Mouse (Mus musculus): Measurements from ENCODE around the gene Dop1b. TPM values are rescaled to one million over a fixed set of nuclear protein-coding genes. Genes with fewer than 3 reads are reported as not detected.

Gene Dop1b
- polyA plus RNA-seq, 1 experiment = 21.7 TPM

GRCm38 (mm10) chr16:93686945-93687344 lies 24.8 kb upstream of the Dop1b start:
- Histone ChIP-seq H3K27me3 (ENCODE audit: control insufficient read depth, insufficient read depth, low read length) (0 out of 2 replicates have a peak, but pooled peaks cover 3% of the 10 kb centered on the region), H3K4me1 (ENCODE audit: control insufficient read depth, insufficient read depth, low read length) (peaks cover 14% of the 10 kb centered on the region), H3K36me3 (ENCODE audit: control insufficient read depth, insufficient read depth, low read length) (no peaks in the 10 kb centered on the region), H3K27ac (ENCODE audit: control insufficient read depth, insufficient read depth, low read depth, low read length) (no peak overlapping the region), H3K4me3 (ENCODE audit: control insufficient read depth, low read depth, low read length) (no peak overlapping the region)
- TF ChIP-seq POLR2A (IDR thresholded peaks at IDR 0.05; ENCODE audit: control insufficient read depth, low read depth, low read length) (no peak; the same call in 1 of the 2 replicates), CTCF (IDR thresholded peaks at IDR 0.05; ENCODE audit: control insufficient read depth, insufficient read depth, insufficient replicate concordance, low read depth, low read length) (no peak)

- H3K4me3 ChIP-seq (ENCODE audit: control insufficient read depth, low read depth, low read length) = no peak overlapping the region
- TF ChIP-seq POLR2A (IDR thresholded peaks at IDR 0.05; ENCODE audit: control insufficient read depth, low read depth, low read length) (no peak), CTCF (IDR thresholded peaks at IDR 0.05; ENCODE audit: control insufficient read depth, insufficient read depth, insufficient replicate concordance, low read depth, low read length) (no peak)
- no peaks in the 10 kb centered on the region; the same call in 1 of the 2 replicates for H3K4me1 ChIP-seq (ENCODE audit: control insufficient read depth, insufficient read depth, low read length)
- no peaks in the 10 kb centered on the region for H3K27me3 ChIP-seq (ENCODE audit: control insufficient read depth, insufficient read depth, low read length)
- H3K27ac ChIP-seq (ENCODE audit: control insufficient read depth, insufficient read depth, low read depth, low read length) = no peak overlapping the region
- H3K36me3 ChIP-seq (ENCODE audit: control insufficient read depth, insufficient read depth, low read length) = no peaks in the 10 kb centered on the region
These were observed 20.4 kb upstream of the Dop1b start for GRCm38 (mm10) chr16:93691206-93691841.

GRCm38 (mm10) chr16:93692744-93693143 lies 19.0 kb upstream of the Dop1b start:
- Histone ChIP-seq H3K27me3 (ENCODE audit: control insufficient read depth, insufficient read depth, low read length) (no peaks in the 10 kb centered on the region), H3K4me3 (ENCODE audit: control insufficient read depth, low read depth, low read length) (no peak overlapping the region), H3K36me3 (ENCODE audit: control insufficient read depth, insufficient read depth, low read length) (no peaks in the 10 kb centered on the region), H3K27ac (ENCODE audit: control insufficient read depth, insufficient read depth, low read depth, low read length) (no peak overlapping the region), H3K4me1 (ENCODE audit: control insufficient read depth, insufficient read depth, low read length) (no peaks in the 10 kb centered on the region; the same call in 1 of the 2 replicates)
- TF ChIP-seq CTCF (IDR thresholded peaks at IDR 0.05; ENCODE audit: control insufficient read depth, insufficient read depth, insufficient replicate concordance, low read depth, low read length) (no peak), POLR2A (IDR thresholded peaks at IDR 0.05; ENCODE audit: control insufficient read depth, low read depth, low read length) (no peak)

- no peaks in the 10 kb centered on the region for H3K27me3 ChIP-seq (ENCODE audit: control insufficient read depth, insufficient read depth, low read length)
These were observed 4.6 kb upstream of the Dop1b start for GRCm38 (mm10) chr16:93707116-93707515.

GRCm38 (mm10) chr16:93709217-93709616 lies 2.5 kb upstream of the Dop1b start:
- H3K27ac ChIP-seq (ENCODE audit: control insufficient read depth, insufficient read depth, low read depth, low read length) = no peak overlapping the region
- TF ChIP-seq CTCF (IDR thresholded peaks at IDR 0.05; ENCODE audit: control insufficient read depth, insufficient read depth, insufficient replicate concordance, low read depth, low read length) = no peak
- no peak for TF ChIP-seq POLR2A (IDR thresholded peaks at IDR 0.05; ENCODE audit: control insufficient read depth, low read depth, low read length)
- no peak overlapping the region for H3K4me3 ChIP-seq (ENCODE audit: control insufficient read depth, low read depth, low read length)
- H3K27me3 ChIP-seq (ENCODE audit: control insufficient read depth, insufficient read depth, low read length) = no peaks in the 10 kb centered on the region
- no peaks in the 10 kb centered on the region for H3K36me3 ChIP-seq (ENCODE audit: control insufficient read depth, insufficient read depth, low read length)
- peaks cover 3% of the 10 kb centered on the region for H3K4me1 ChIP-seq (ENCODE audit: control insufficient read depth, insufficient read depth, low read length)

More at GRCm38 (mm10) chr16:93707116-93707515, 4.6 kb upstream of the Dop1b start:
- Histone ChIP-seq H3K36me3 (ENCODE audit: control insufficient read depth, insufficient read depth, low read length) (no peaks in the 10 kb centered on the region), H3K4me1 (ENCODE audit: control insufficient read depth, insufficient read depth, low read length) (peaks cover 3% of the 10 kb centered on the region), H3K4me3 (ENCODE audit: control insufficient read depth, low read depth, low read length) (no peak overlapping the region), H3K27ac (ENCODE audit: control insufficient read depth, insufficient read depth, low read depth, low read length) (no peak overlapping the region)
- TF ChIP-seq POLR2A (IDR thresholded peaks at IDR 0.05; ENCODE audit: control insufficient read depth, low read depth, low read length) = no peak
- TF ChIP-seq CTCF (IDR thresholded peaks at IDR 0.05; ENCODE audit: control insufficient read depth, insufficient read depth, insufficient replicate concordance, low read depth, low read length) = no peak

- no peaks in the 10 kb centered on the region for H3K36me3 ChIP-seq (ENCODE audit: control insufficient read depth, insufficient read depth, low read length)
- peak; percentile 62; the same call in 1 of the 2 replicates for TF ChIP-seq CTCF (IDR thresholded peaks at IDR 0.05; ENCODE audit: control insufficient read depth, insufficient read depth, insufficient replicate concordance, low read depth, low read length)
- no peak for TF ChIP-seq POLR2A (IDR thresholded peaks at IDR 0.05; ENCODE audit: control insufficient read depth, low read depth, low read length)
- H3K27ac ChIP-seq (ENCODE audit: control insufficient read depth, insufficient read depth, low read depth, low read length) = peak overlapping the region; percentile 83
- peak overlapping the region; percentile 96 for H3K4me3 ChIP-seq (ENCODE audit: control insufficient read depth, low read depth, low read length)
- H3K27me3 ChIP-seq (ENCODE audit: control insufficient read depth, insufficient read depth, low read length) = no peaks in the 10 kb centered on the region
- peaks cover 6% of the 10 kb centered on the region for H3K4me1 ChIP-seq (ENCODE audit: control insufficient read depth, insufficient read depth, low read length)
These were observed 780 bp upstream of the Dop1b start for GRCm38 (mm10) chr16:93710924-93711323.

GRCm38 (mm10) chr16:93712189-93712885 lies 633 bp downstream of the Dop1b start:
- no peaks in the 10 kb centered on the region for H3K27me3 ChIP-seq (ENCODE audit: control insufficient read depth, insufficient read depth, low read length)
- H3K4me1 ChIP-seq (ENCODE audit: control insufficient read depth, insufficient read depth, low read length) = peaks cover 6% of the 10 kb centered on the region
- H3K27ac ChIP-seq (ENCODE audit: control insufficient read depth, insufficient read depth, low read depth, low read length) = peak overlapping the region; percentile 34
- no peak for TF ChIP-seq POLR2A (IDR thresholded peaks at IDR 0.05; ENCODE audit: control insufficient read depth, low read depth, low read length)
- TF ChIP-seq CTCF (IDR thresholded peaks at IDR 0.05; ENCODE audit: control insufficient read depth, insufficient read depth, insufficient replicate concordance, low read depth, low read length) = no peak
- no peaks in the 10 kb centered on the region for H3K36me3 ChIP-seq (ENCODE audit: control insufficient read depth, insufficient read depth, low read length)
- peak overlapping the region; percentile 95 for H3K4me3 ChIP-seq (ENCODE audit: control insufficient read depth, low read depth, low read length)

All from testis, adult 2 months (tissue).